Mouse (Mus musculus): ENCODE data around the gene Ccdc57.

DNA sequence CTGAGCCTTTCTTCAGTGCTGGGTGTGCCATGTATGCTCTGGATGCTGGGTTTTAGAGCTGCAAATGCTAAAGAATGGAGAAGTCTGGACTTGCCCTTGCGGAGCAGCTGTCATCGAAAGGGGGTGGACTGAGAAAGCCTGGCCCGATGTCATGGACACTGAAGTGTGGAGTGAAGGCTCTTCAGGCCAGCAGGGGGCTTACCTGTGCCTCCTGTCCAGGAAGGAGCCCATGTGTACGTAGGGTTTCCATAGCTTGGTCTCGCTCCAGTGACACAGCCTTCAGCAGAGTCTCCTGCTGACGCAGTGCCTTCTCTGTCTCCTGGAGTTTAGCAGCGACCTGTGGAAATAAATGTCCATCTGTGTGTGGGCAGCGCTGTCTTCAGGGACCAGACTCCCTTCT, 38.3 kb downstream of the Ccdc57 start:
- no peak for TF ChIP-seq CTCF (IDR thresholded peaks at IDR 0.05; ENCODE audit: low read depth, low read length)
- TF ChIP-seq TAL1 (conservative IDR thresholded peaks at IDR 0.05; ENCODE audit: low read depth, low read length): no peak
- no peak for TF ChIP-seq GATA1 (IDR thresholded peaks at IDR 0.05; ENCODE audit: borderline replicate concordance, low read length)
- TF ChIP-seq GATA2 (IDR thresholded peaks at IDR 0.05; ENCODE audit: borderline replicate concordance, low read depth, low read length): no peak
- no peak for TF ChIP-seq POLR2AphosphoS5 (IDR thresholded peaks at IDR 0.05; ENCODE audit: insufficient replicate concordance, low read depth, low read length)
